Comparison of ENCODE assay signal across 8 mouse cellular contexts in the genomic region with DNA sequence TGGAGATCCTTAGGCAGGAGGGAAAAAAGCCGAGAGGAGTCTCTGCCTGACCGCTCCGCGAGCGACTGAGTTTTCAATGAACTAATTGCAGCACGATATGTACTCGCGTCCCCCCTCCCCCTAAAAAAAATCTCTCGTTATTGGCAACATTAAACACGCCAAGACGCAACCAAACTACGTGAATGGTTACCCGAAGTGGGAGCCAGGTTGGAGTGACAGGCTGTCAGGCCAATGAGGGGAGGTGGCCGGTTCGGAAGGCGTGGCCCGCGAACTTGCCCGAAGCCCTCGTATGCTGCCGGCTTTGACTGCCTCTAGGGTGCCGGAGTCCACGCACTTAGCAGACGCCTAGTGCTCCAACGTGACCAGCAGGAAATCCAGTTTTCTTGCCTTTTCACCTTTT. TPM values are rescaled to one million over a fixed set of nuclear protein-coding genes. Genes with fewer than 3 reads are reported as not detected.
DNase-seq lines count a peak whose midpoint lies in the region; ATAC-seq lines count a peak whose summit lies in the region.

A gene (minus strand): TSS at position 122 of the 400 bp plus-strand sequence.

- H3K27me3 ChIP-seq in hindbrain, embryonic 10.5 days (ENCODE audit: insufficient read depth, poor library complexity, severe bottlenecking): no peaks in the 10 kb centered on the region

- H3K27ac ChIP-seq in hindbrain, embryonic 10.5 days: peak within 1 kb of the TSS; percentile 82

- H3K36me3 ChIP-seq in hindbrain, embryonic 10.5 days: no peaks in the 10 kb centered on the region

- no peaks in the 10 kb centered on the region for H3K4me1 ChIP-seq in hindbrain, embryonic 10.5 days (replicated peaks)

- ATAC-seq in frontal cortex, adult (ENCODE audit: low TSS enrichment): peak; percentile 99

- WGBS in hindbrain, embryonic 10.5 days: 18% methylated on average over 25 of the region's 25 CpGs

- peak; percentile 98 for DNase-seq in MEL-GATA-1-ER (ENCODE audit: extremely low read depth, low read depth)
- peak; percentile 84 for DNase-seq in cerebellum, adult 8-10 months
- peak; percentile 88 for DNase-seq in hindbrain, embryonic 10.5 days (ENCODE audit: low spot score)
- peak; percentile 92 to 93 for DNase-seq in layer of hippocampus, postnatal 10 days (ENCODE audit: low spot score in 2 of 2)
- DNase-seq in lung, postnatal 10 days: peak; percentile 96
- DNase-seq in ovary, postnatal 36 days (ENCODE audit: low spot score): peak; percentile 89
- peak; percentile 94 for DNase-seq in thymus, postnatal 25 days

- no peaks in the 10 kb centered on the region for H3K9me3 ChIP-seq in hindbrain, embryonic 10.5 days

- H3K4me3 ChIP-seq in hindbrain, embryonic 10.5 days: peak within 1 kb of the TSS; percentile 54

RNA-seq across cellular contexts. Expression of the gene that starts here (rescaled TPM):
- polyA plus RNA-seq in hindbrain, embryonic 10.5 days (2016; fragmentation: Nextera tagmentation; extraction: Ambion mirVana): 13.0 and 23.2 TPM in 2 replicates
- 10 to 100 TPM; 10.4 to 12.4 TPM for total RNA-seq in layer of hippocampus, postnatal 10 days (2021)

Comparison
In these comparisons a context has a peak if more than half of its experiments do, and no peak if none do; other contexts are left out.
1. Peak in every context shown above with its lines: DNase-seq, ATAC-seq, H3K4me3 ChIP-seq and H3K27ac ChIP-seq.